7 mouse cellular contexts compared by ENCODE assay signal in genomic region chr12:99284419-99285069, GRCm38 (mm10).
A peak's percentile ranks its signal among the peaks of the same experiment; 100 is the strongest.
DNase-seq lines count a peak whose midpoint lies in the region; ATAC-seq lines count a peak whose summit lies in the region.

No protein-coding gene starts in this region.

- H3K4me3 ChIP-seq in embryonic facial prominence, embryonic 11.5 days (ENCODE audit: low read depth, low read length), result no peak overlapping the region
- H3K4me3 ChIP-seq in neural tube, embryonic 15.5 days (replicated peaks), result no peak overlapping the region

- no peak for ATAC-seq in embryonic facial prominence, embryonic 11.5 days (replicated peaks; ENCODE audit: insufficient number of reproducible peaks, low FRiP score, low TSS enrichment, low read depth)
- ATAC-seq in hematopoietic stem cell, adult 5-6 weeks (replicated peaks in 1 of 2; ENCODE audit: insufficient read depth in 1 of 2, low FRiP score in 2 of 2, low TSS enrichment in 1 of 2, low read depth in 1 of 2, poor library complexity in 2 of 2, severe bottlenecking in 2 of 2), result peak; percentile 82 to 85
- ATAC-seq in neural tube, embryonic 15.5 days (ENCODE audit: low FRiP score), result no peak; the same call in 1 of the 2 replicates
- no peak for ATAC-seq in megakaryocyte-erythroid progenitor cell, adult 5-6 weeks (replicated peaks; ENCODE audit: low FRiP score, low TSS enrichment, poor library complexity, severe bottlenecking)

- no peaks in the 10 kb centered on the region for H3K36me3 ChIP-seq in embryonic facial prominence, embryonic 11.5 days (replicated peaks; ENCODE audit: control insufficient read depth, insufficient read depth, low read depth, low read length)
- no peaks in the 10 kb centered on the region for H3K36me3 ChIP-seq in neural tube, embryonic 15.5 days

- no peaks in the 10 kb centered on the region for H3K9me3 ChIP-seq in embryonic facial prominence, embryonic 11.5 days (replicated peaks; ENCODE audit: control insufficient read depth, low read length)
- H3K9me3 ChIP-seq in neural tube, embryonic 15.5 days (replicated peaks), result no peaks in the 10 kb centered on the region

- H3K4me1 ChIP-seq in embryonic facial prominence, embryonic 11.5 days (ENCODE audit: control insufficient read depth, insufficient read depth, low read length), result peaks cover 12% of the 10 kb centered on the region
- peaks cover 43% of the 10 kb centered on the region for H3K4me1 ChIP-seq in neural tube, embryonic 15.5 days

- no peak overlapping the region for H3K4me2 ChIP-seq in embryonic facial prominence, embryonic 11.5 days (ENCODE audit: low read depth, low read length)
- no peak overlapping the region for H3K4me2 ChIP-seq in neural tube, embryonic 15.5 days

- H3K9ac ChIP-seq in embryonic facial prominence, embryonic 11.5 days (replicated peaks; ENCODE audit: low read length), result no peak overlapping the region
- no peak overlapping the region for H3K9ac ChIP-seq in neural tube, embryonic 15.5 days (replicated peaks)

- DNase-seq in layer of hippocampus, adult 9-11 months, result peak; percentile 42
- DNase-seq in layer of hippocampus, postnatal 36 days, result no peak
- DNase-seq in embryonic facial prominence, embryonic 11.5 days (ENCODE audit: low spot score), result peak; percentile 36
- DNase-seq in right cerebral cortex, adult 2 months (ENCODE audit: low spot score in 2 of 2), result no peak

- WGBS in embryonic facial prominence, embryonic 11.5 days, result 53% methylated on average over 8 of the region's 8 CpGs
- WGBS in neural tube, embryonic 15.5 days, result 68% methylated on average over 8 of the region's 8 CpGs

- no peaks in the 10 kb centered on the region for H3K27me3 ChIP-seq in embryonic facial prominence, embryonic 11.5 days (ENCODE audit: control insufficient read depth, insufficient read depth, low read length)
- no peaks in the 10 kb centered on the region for H3K27me3 ChIP-seq in neural tube, embryonic 15.5 days (replicated peaks)

- H3K27ac ChIP-seq in embryonic facial prominence, embryonic 11.5 days (replicated peaks; ENCODE audit: low read depth, low read length), result 0 out of 2 replicates have a peak overlapping the region, but pooled peaks have one; percentile 9
- H3K27ac ChIP-seq in neural tube, embryonic 15.5 days (replicated peaks), result peak overlapping the region; percentile 48

Comparison
In these comparisons a context has a peak if more than half of its experiments do, and no peak if none do; other contexts are left out.
1. DNase-seq: peak in layer of hippocampus, adult 9-11 months (single experiment) and embryonic facial prominence, embryonic 11.5 days (single experiment); none in layer of hippocampus, postnatal 36 days (0 of 2) and right cerebral cortex, adult 2 months (0 of 2).
2. ATAC-seq: peak in hematopoietic stem cell, adult 5-6 weeks (2 of 2); none in embryonic facial prominence, embryonic 11.5 days (single experiment), neural tube, embryonic 15.5 days (single experiment) and megakaryocyte-erythroid progenitor cell, adult 5-6 weeks (single experiment).